8 mouse cellular contexts compared by ENCODE assay signal in the genomic region with DNA sequence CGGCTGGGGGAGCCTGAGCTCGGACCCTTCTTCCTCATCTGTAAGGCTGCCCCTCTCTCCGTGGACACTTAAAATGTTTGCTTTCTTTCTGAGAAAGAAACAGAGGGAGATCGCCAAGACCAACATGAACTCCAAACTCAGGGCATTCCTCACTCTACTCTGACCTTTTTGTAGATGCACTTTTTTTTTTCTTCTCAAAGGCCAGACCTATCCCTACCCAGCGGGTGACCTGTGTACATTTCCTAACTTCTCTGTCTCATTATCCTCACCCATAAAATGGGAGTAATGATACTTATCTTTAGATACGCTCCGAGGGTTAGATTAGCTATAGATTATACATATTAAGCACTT.
DNase-seq lines count a peak whose midpoint lies in the region; ATAC-seq and TF ChIP-seq lines count a peak whose summit lies in the region.

No protein-coding gene starts in this region.

- H3K4me2 ChIP-seq in liver, embryonic 15.5 days = peak overlapping the region; percentile 88

- TF ChIP-seq CTCF in cerebellum, adult 2 months (IDR thresholded peaks at IDR 0.05; ENCODE audit: borderline replicate concordance, insufficient read depth, low read depth, low read length) = no peak
- TF ChIP-seq CTCF in testis, adult 2 months (IDR thresholded peaks at IDR 0.05; ENCODE audit: control insufficient read depth, insufficient read depth, insufficient replicate concordance, low read depth, low read length) = no peak

- H3K36me3 ChIP-seq in testis, adult 2 months (ENCODE audit: control insufficient read depth, insufficient read depth, low read length) = no peaks in the 10 kb centered on the region
- H3K36me3 ChIP-seq in liver, embryonic 15.5 days (replicated peaks) = no peaks in the 10 kb centered on the region

- H3K9me3 ChIP-seq in liver, embryonic 15.5 days (replicated peaks) = no peaks in the 10 kb centered on the region

- H3K27ac ChIP-seq in cerebellum, adult 2 months (ENCODE audit: insufficient read depth, low read length) = peak overlapping the region; percentile 34
- peak overlapping the region; percentile 85 for H3K27ac ChIP-seq in testis, adult 2 months (ENCODE audit: control insufficient read depth, insufficient read depth, low read depth, low read length)
- H3K27ac ChIP-seq in liver, embryonic 15.5 days (replicated peaks) = peak overlapping the region; percentile 95

- peak overlapping the region; percentile 77 for H3K9ac ChIP-seq in liver, embryonic 15.5 days

- peak overlapping the region; percentile 54 for H3K4me3 ChIP-seq in cerebellum, adult 2 months (replicated peaks; ENCODE audit: insufficient read depth, low read depth, low read length)
- H3K4me3 ChIP-seq in testis, adult 2 months (ENCODE audit: control insufficient read depth, low read depth, low read length) = peak overlapping the region; percentile 81
- peak overlapping the region; percentile 69 for H3K4me3 ChIP-seq in liver, embryonic 15.5 days (replicated peaks)

- ATAC-seq in liver, embryonic 15.5 days (ENCODE audit: insufficient read depth) = peak; percentile 3; the same call in 1 of the 2 replicates
- ATAC-seq in inflammation-experienced regulatory T-cells, adult 6 months = no peak

- TF ChIP-seq POLR2A in cerebellum, adult 2 months (IDR thresholded peaks at IDR 0.05; ENCODE audit: borderline replicate concordance, insufficient read depth, low read length) = no peak
- no peak for TF ChIP-seq POLR2A in testis, adult 2 months (IDR thresholded peaks at IDR 0.05; ENCODE audit: control insufficient read depth, low read depth, low read length)

- whole genome bisulfite sequencing in cerebellum, adult 2 months = 32% methylated on average over 7 of the region's 7 CpGs
- WGBS in liver, embryonic 15.5 days (ENCODE audit: insufficient replicate concordance) = 9% methylated on average over 7 of the region's 7 CpGs

- H3K27me3 ChIP-seq in cerebellum, adult 2 months (ENCODE audit: control insufficient read depth, insufficient read depth, low read length) = no peaks in the 10 kb centered on the region
- H3K27me3 ChIP-seq in testis, adult 2 months (ENCODE audit: control insufficient read depth, insufficient read depth, low read length) = no peaks in the 10 kb centered on the region
- no peaks in the 10 kb centered on the region for H3K27me3 ChIP-seq in liver, embryonic 15.5 days

- no peak for DNase-seq in cerebellum, adult 2 months
- no peak for DNase-seq in cerebellum, postnatal 10 days
- no peak for DNase-seq in testis, postnatal 14 days (ENCODE audit: low spot score)
- no peak for DNase-seq in urinary bladder, adult 2 months (ENCODE audit: low spot score)
- no peak for DNase-seq in adipocyte (ENCODE audit: low spot score)

- no peaks in the 10 kb centered on the region for H3K4me1 ChIP-seq in cerebellum, adult 2 months (ENCODE audit: control insufficient read depth, insufficient read depth, low read length)
- H3K4me1 ChIP-seq in testis, adult 2 months (ENCODE audit: control insufficient read depth, insufficient read depth, low read length) = peaks cover 3% of the 10 kb centered on the region
- H3K4me1 ChIP-seq in liver, embryonic 15.5 days (replicated peaks) = peaks cover 55% of the 10 kb centered on the region

Comparison
In these comparisons a context has a peak if more than half of its experiments do, and no peak if none do; other contexts are left out.
1. H3K27ac ChIP-seq: peak in every context shown above with its lines; median percentile 95 in liver, embryonic 15.5 days; 85 in testis, adult 2 months; 34 in cerebellum, adult 2 months.